Mouse (Mus musculus): ENCODE measurements at regions not wholly inside any gene's neighbourhood (a gene's known extent, or its start where the extent isn't known, plus 50 kb on each side); places are given as distances from the start of the nearest gene placed in this dataset.

GRCm38 (mm10) chr4:45730862-45731831, 67.7 kb upstream of the Aldh1b1 start:
- no peak overlapping the region for H3K4me3 ChIP-seq (ENCODE audit: insufficient read depth, low read length)
- H3K27ac ChIP-seq (ENCODE audit: insufficient read depth, low read length): no peak overlapping the region
- H3K4me1 ChIP-seq (ENCODE audit: control insufficient read depth, insufficient read depth, low read length): no peaks in the 10 kb centered on the region
- TF ChIP-seq POLR2A (IDR thresholded peaks at IDR 0.05; ENCODE audit: extremely low read depth, insufficient read depth, low read length) (no peak), CTCF (IDR thresholded peaks at IDR 0.05; ENCODE audit: extremely low read depth, insufficient read depth, low read length) (peak; percentile 43; the same call in 1 of the 2 replicates)

- TF ChIP-seq POLR2A (IDR thresholded peaks at IDR 0.05; ENCODE audit: extremely low read depth, insufficient read depth, low read length) (no peak), CTCF (IDR thresholded peaks at IDR 0.05; ENCODE audit: extremely low read depth, insufficient read depth, low read length) (no peak)
- Histone ChIP-seq H3K4me1 (ENCODE audit: control insufficient read depth, insufficient read depth, low read length) (no peaks in the 10 kb centered on the region), H3K4me3 (ENCODE audit: insufficient read depth, low read length) (no peak overlapping the region), H3K27ac (ENCODE audit: insufficient read depth, low read length) (no peak overlapping the region)
Observed at GRCm38 (mm10) chr4:45729801-45730200, 69.0 kb upstream of the Aldh1b1 start.

DNA sequence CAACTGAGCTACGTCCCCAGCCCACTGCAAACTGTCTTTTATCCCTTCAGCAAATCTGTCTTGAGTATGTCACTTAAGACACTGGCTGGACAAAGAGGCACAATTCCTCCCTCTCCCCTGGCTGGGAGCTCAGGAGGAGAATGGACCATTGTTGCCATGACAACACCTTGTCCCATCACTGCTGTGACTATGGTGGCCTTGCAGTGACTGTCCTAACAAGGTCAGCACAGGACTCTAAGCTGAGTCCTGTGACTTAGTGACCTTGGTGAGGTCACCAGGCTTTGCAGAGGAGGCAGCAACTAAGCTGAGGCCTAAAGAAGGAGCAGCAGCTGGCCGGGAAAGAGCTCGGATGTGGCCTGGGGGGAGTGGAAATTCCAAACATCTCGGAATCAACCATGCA, 70.0 kb upstream of the Aldh1b1 start:
- Histone ChIP-seq H3K4me3 (ENCODE audit: insufficient read depth, low read length) (no peak overlapping the region), H3K4me1 (ENCODE audit: control insufficient read depth, insufficient read depth, low read length) (no peaks in the 10 kb centered on the region), H3K27ac (ENCODE audit: insufficient read depth, low read length) (no peak overlapping the region)
- TF ChIP-seq POLR2A (IDR thresholded peaks at IDR 0.05; ENCODE audit: extremely low read depth, insufficient read depth, low read length): no peak
- no peak for TF ChIP-seq CTCF (IDR thresholded peaks at IDR 0.05; ENCODE audit: extremely low read depth, insufficient read depth, low read length)

- H3K4me3 ChIP-seq (ENCODE audit: insufficient read depth, low read length): no peak overlapping the region
- H3K27ac ChIP-seq (ENCODE audit: insufficient read depth, low read length): no peak overlapping the region
- H3K4me1 ChIP-seq (ENCODE audit: control insufficient read depth, insufficient read depth, low read length): no peaks in the 10 kb centered on the region
- TF ChIP-seq CTCF (IDR thresholded peaks at IDR 0.05; ENCODE audit: extremely low read depth, insufficient read depth, low read length): no peak
- no peak for TF ChIP-seq POLR2A (IDR thresholded peaks at IDR 0.05; ENCODE audit: extremely low read depth, insufficient read depth, low read length)
Observed at GRCm38 (mm10) chr4:45727915-45728314, 70.9 kb upstream of the Aldh1b1 start.

DNA sequence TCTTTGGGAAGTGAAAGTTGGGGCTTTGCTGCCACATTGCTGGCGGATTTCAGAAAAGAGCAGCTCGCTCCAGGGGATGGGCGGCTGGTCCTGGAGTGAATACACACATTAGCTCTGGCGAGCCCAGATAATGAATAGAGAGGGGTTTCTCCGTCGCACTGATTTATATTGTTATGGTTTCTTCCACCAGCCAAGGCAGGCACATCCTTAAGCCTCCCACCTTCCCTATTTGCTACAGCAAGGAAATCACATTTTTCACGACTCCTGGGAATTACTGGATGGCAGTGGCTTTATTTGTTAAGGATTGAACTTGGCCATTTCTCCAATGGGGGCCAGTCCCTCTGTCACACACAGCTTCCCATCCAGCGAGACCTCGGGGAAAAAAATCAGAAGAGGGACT, 71.3 kb upstream of the Aldh1b1 start:
- Histone ChIP-seq H3K4me3 (ENCODE audit: insufficient read depth, low read length) (no peak overlapping the region), H3K4me1 (ENCODE audit: control insufficient read depth, insufficient read depth, low read length) (no peaks in the 10 kb centered on the region), H3K27ac (ENCODE audit: insufficient read depth, low read length) (no peak overlapping the region)
- TF ChIP-seq POLR2A (IDR thresholded peaks at IDR 0.05; ENCODE audit: extremely low read depth, insufficient read depth, low read length): no peak
- no peak for TF ChIP-seq CTCF (IDR thresholded peaks at IDR 0.05; ENCODE audit: extremely low read depth, insufficient read depth, low read length)

DNA sequence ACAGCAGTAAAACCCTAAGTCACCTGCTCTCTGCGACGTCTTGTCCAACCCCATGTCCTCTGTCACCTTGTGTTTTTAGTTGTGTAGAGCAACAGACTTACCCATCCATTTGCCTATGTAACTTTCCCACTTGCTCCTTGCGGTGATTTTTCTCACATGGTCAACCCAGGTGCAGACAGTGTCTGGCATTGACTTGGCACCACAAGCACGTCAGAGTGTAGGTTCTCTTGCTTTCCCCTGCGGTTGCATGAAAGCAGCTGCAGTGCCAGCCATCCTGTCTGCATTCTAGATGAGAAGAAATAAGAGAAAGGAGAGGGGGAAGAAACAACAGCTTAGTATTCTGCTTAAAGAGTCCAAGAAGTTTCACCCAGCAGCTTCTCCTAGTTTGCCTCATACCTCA, 72.0 kb upstream of the Aldh1b1 start:
- Histone ChIP-seq H3K4me1 (ENCODE audit: control insufficient read depth, insufficient read depth, low read length) (no peaks in the 10 kb centered on the region), H3K4me3 (ENCODE audit: insufficient read depth, low read length) (no peak overlapping the region), H3K27ac (ENCODE audit: insufficient read depth, low read length) (no peak overlapping the region)
- TF ChIP-seq POLR2A (IDR thresholded peaks at IDR 0.05; ENCODE audit: extremely low read depth, insufficient read depth, low read length) (no peak), CTCF (IDR thresholded peaks at IDR 0.05; ENCODE audit: extremely low read depth, insufficient read depth, low read length) (no peak)

GRCm38 (mm10) chr4:45725055-45725910, 73.5 kb upstream of the Aldh1b1 start:
- Histone ChIP-seq H3K27ac (ENCODE audit: insufficient read depth, low read length) (no peak overlapping the region), H3K4me1 (ENCODE audit: control insufficient read depth, insufficient read depth, low read length) (no peaks in the 10 kb centered on the region), H3K4me3 (ENCODE audit: insufficient read depth, low read length) (no peak overlapping the region)
- TF ChIP-seq POLR2A (IDR thresholded peaks at IDR 0.05; ENCODE audit: extremely low read depth, insufficient read depth, low read length) (no peak), CTCF (IDR thresholded peaks at IDR 0.05; ENCODE audit: extremely low read depth, insufficient read depth, low read length) (no peak)

GRCm38 (mm10) chr4:45720352-45720751, 78.5 kb upstream of the Aldh1b1 start:
- Histone ChIP-seq H3K4me1 (ENCODE audit: control insufficient read depth, insufficient read depth, low read length) (no peaks in the 10 kb centered on the region), H3K4me3 (ENCODE audit: insufficient read depth, low read length) (no peak overlapping the region), H3K27ac (ENCODE audit: insufficient read depth, low read length) (no peak overlapping the region)
- no peak for TF ChIP-seq CTCF (IDR thresholded peaks at IDR 0.05; ENCODE audit: extremely low read depth, insufficient read depth, low read length)
- no peak for TF ChIP-seq POLR2A (IDR thresholded peaks at IDR 0.05; ENCODE audit: extremely low read depth, insufficient read depth, low read length)

GRCm38 (mm10) chr4:45719564-45719963, 79.3 kb upstream of the Aldh1b1 start:
- TF ChIP-seq POLR2A (IDR thresholded peaks at IDR 0.05; ENCODE audit: extremely low read depth, insufficient read depth, low read length) (no peak), CTCF (IDR thresholded peaks at IDR 0.05; ENCODE audit: extremely low read depth, insufficient read depth, low read length) (no peak)
- H3K4me1 ChIP-seq (ENCODE audit: control insufficient read depth, insufficient read depth, low read length): no peaks in the 10 kb centered on the region
- no peak overlapping the region for H3K27ac ChIP-seq (ENCODE audit: insufficient read depth, low read length)
- H3K4me3 ChIP-seq (ENCODE audit: insufficient read depth, low read length): no peak overlapping the region
